In genomic region chr10:19188082-19188742, GRCm38 (mm10) we compare ENCODE assay signal across 8 mouse cellular contexts.
DNase-seq lines count a peak whose midpoint lies in the region; ATAC-seq and TF ChIP-seq lines count a peak whose summit lies in the region.

No protein-coding gene starts in this region.

- H3K36me3 ChIP-seq in kidney, postnatal 0 days (ENCODE audit: insufficient read depth, low read length): no peaks in the 10 kb centered on the region
- H3K36me3 ChIP-seq in hindbrain, embryonic 13.5 days: no peaks in the 10 kb centered on the region
- H3K36me3 ChIP-seq in midbrain, embryonic 15.5 days (replicated peaks): no peaks in the 10 kb centered on the region

- peak; percentile 27; the same call in 1 of the 2 replicates for TF ChIP-seq CTCF in kidney, postnatal 0 days (IDR thresholded peaks at IDR 0.05; ENCODE audit: low read depth)

- no peak overlapping the region for H3K27ac ChIP-seq in kidney, postnatal 0 days
- H3K27ac ChIP-seq in hindbrain, embryonic 13.5 days: no peak overlapping the region; the same call in 1 of the 2 replicates
- no peak overlapping the region for H3K27ac ChIP-seq in midbrain, embryonic 15.5 days

- H3K4me3 ChIP-seq in kidney, postnatal 0 days (replicated peaks; ENCODE audit: low read depth, low read length): peak overlapping the region; percentile 24
- peak overlapping the region; percentile 14; the same call in 1 of the 2 replicates for H3K4me3 ChIP-seq in hindbrain, embryonic 13.5 days
- peak overlapping the region; percentile 29 for H3K4me3 ChIP-seq in midbrain, embryonic 15.5 days

- peak overlapping the region; percentile 52 for H3K4me2 ChIP-seq in kidney, postnatal 0 days (ENCODE audit: low read length)
- H3K4me2 ChIP-seq in hindbrain, embryonic 13.5 days: peak overlapping the region; percentile 44
- peak overlapping the region; percentile 51 for H3K4me2 ChIP-seq in midbrain, embryonic 15.5 days

- ATAC-seq in kidney, postnatal 0 days (replicated peaks; ENCODE audit: low FRiP score, low read depth): no peak
- peak; percentile 47; the same call in 1 of the 2 replicates for ATAC-seq in hindbrain, embryonic 13.5 days (ENCODE audit: low FRiP score)
- peak; percentile 83 for ATAC-seq in midbrain, embryonic 15.5 days (replicated peaks)

- H3K9me3 ChIP-seq in kidney, postnatal 0 days (replicated peaks; ENCODE audit: low read length): no peaks in the 10 kb centered on the region
- no peaks in the 10 kb centered on the region for H3K9me3 ChIP-seq in hindbrain, embryonic 13.5 days
- no peaks in the 10 kb centered on the region for H3K9me3 ChIP-seq in midbrain, embryonic 15.5 days

- 8% methylated on average over 13 of the region's 13 CpGs for WGBS in kidney, postnatal 0 days
- WGBS in hindbrain, embryonic 13.5 days: 28% methylated on average over 13 of the region's 13 CpGs
- WGBS in midbrain, embryonic 15.5 days: 15% methylated on average over 13 of the region's 13 CpGs

- no peaks in the 10 kb centered on the region for H3K4me1 ChIP-seq in kidney, postnatal 0 days (replicated peaks; ENCODE audit: insufficient read depth, low read length)
- H3K4me1 ChIP-seq in hindbrain, embryonic 13.5 days (replicated peaks): peaks cover 3% of the 10 kb centered on the region
- H3K4me1 ChIP-seq in midbrain, embryonic 15.5 days: 0 out of 2 replicates have a peak, but pooled peaks cover 7% of the 10 kb centered on the region

- peak; percentile 46 for DNase-seq in kidney, postnatal 0 days (ENCODE audit: low spot score)
- DNase-seq in kidney, adult 9 months: no peak
- peak; percentile 87 for DNase-seq in T-cell, adult 2 months (ENCODE audit: low spot score)
- no peak for DNase-seq in urinary bladder, postnatal 36 days (ENCODE audit: low spot score in 2 of 2)
- DNase-seq in layer of hippocampus, adult 9-11 months: no peak
- DNase-seq in cerebellum, postnatal 36 days: no peak

- peaks cover 3% of the 10 kb centered on the region; the same call in 1 of the 2 replicates for H3K27me3 ChIP-seq in kidney, postnatal 0 days (ENCODE audit: insufficient read depth, low read length)
- peaks cover 6% of the 10 kb centered on the region for H3K27me3 ChIP-seq in hindbrain, embryonic 13.5 days
- H3K27me3 ChIP-seq in midbrain, embryonic 15.5 days (replicated peaks): 0 out of 2 replicates have a peak, but pooled peaks cover 9% of the 10 kb centered on the region

- H3K9ac ChIP-seq in kidney, postnatal 0 days (ENCODE audit: low read depth, low read length): 0 out of 2 replicates have a peak overlapping the region, but pooled peaks have one; percentile 18
- peak overlapping the region; percentile 55 for H3K9ac ChIP-seq in hindbrain, embryonic 13.5 days
- peak overlapping the region; percentile 35 for H3K9ac ChIP-seq in midbrain, embryonic 15.5 days

Comparison
In these comparisons a context has a peak if more than half of its experiments do, and no peak if none do; other contexts are left out.
1. DNase-seq: peak in kidney, postnatal 0 days (single experiment) and T-cell, adult 2 months (single experiment); none in kidney, adult 9 months (single experiment), urinary bladder, postnatal 36 days (0 of 2), layer of hippocampus, adult 9-11 months (single experiment) and cerebellum, postnatal 36 days (0 of 2).
2. Peak in every context shown above with its lines, with median percentiles within 50 percentile points of each other: H3K4me2 ChIP-seq, H3K4me3 ChIP-seq and H3K9ac ChIP-seq.